Mouse (Mus musculus): Measurements from ENCODE around the gene Pklr. TPM values are rescaled to one million over a fixed set of nuclear protein-coding genes. Genes with fewer than 3 reads are reported as not detected.

Gene Pklr
- polyA plus RNA-seq, 1 experiment from 2014 or later = 102 TPM

DNA sequence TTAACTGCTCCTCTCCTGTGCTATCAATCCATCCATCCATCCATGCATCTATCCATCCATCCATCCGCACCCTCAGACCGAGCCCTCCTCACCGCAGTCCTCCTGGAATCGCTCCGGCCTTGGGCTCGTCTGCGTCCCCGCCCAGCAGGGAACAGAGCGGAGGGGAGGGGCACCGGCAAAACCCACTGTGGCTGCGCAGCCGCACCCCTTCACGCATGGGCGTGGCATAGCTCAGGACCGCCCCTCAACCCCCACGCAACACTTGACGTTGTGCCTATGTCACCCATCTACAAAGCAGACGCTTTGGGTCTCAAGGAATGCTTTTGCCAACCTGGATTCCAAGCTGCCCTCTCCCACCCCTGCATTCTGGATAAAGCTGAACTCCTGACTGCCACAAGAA, 42.8 kb upstream of the Pklr start, which contains the start of gene Rusc1:
Gene Rusc1 (minus strand): TSS at position 137 of the 400 bp plus-strand sequence.
- peaks cover 26% of the 10 kb centered on the region for H3K27me3 ChIP-seq (ENCODE audit: control insufficient read depth, insufficient read depth, low read depth, low read length)
- H3K9ac ChIP-seq (ENCODE audit: low read depth, low read length) = 0 out of 2 replicates have a peak within 1 kb of the TSS, but pooled peaks have one; percentile 20
- peak; percentile 33 for ATAC-seq (ENCODE audit: low read depth)
- peak within 1 kb of the TSS; percentile 49 for H3K4me2 ChIP-seq (ENCODE audit: low read depth, low read length)
- peaks cover 17% of the 10 kb centered on the region for H3K36me3 ChIP-seq (ENCODE audit: control insufficient read depth, insufficient read depth)
- no peaks in the 10 kb centered on the region for H3K9me3 ChIP-seq (replicated peaks; ENCODE audit: control insufficient read depth, low read length)
- H3K27ac ChIP-seq (ENCODE audit: low read length) = no peak within 1 kb of the TSS
- peak within 1 kb of the TSS; percentile 22 for H3K4me3 ChIP-seq (ENCODE audit: low read depth, low read length)
- WGBS (ENCODE audit: insufficient replicate concordance) = 1% methylated on average over 18 of the region's 18 CpGs
- peaks cover 37% of the 10 kb centered on the region for H3K4me1 ChIP-seq (ENCODE audit: control insufficient read depth, low read depth, low read length)

DNA sequence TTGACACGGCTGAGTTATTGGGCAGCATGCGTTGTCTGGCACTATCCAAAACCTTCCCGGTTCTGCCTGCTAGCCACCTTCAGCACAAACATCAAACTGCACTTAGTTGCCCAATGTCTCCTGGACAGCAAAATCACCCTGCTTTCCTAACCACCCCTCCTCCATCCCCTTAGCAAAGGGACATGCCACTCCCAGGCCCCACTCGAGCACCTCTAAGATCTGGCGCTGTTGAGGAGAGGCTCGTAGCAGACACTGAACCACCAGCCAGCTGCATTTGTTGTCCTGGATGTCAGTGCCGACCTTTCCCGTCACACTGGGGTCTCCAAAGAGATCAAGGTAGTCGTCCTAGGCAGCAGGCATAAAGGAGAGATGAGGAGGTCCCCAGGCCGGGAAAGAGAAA, 41.9 kb upstream of the Pklr start:
- Histone ChIP-seq H3K4me1 (ENCODE audit: control insufficient read depth, low read depth, low read length) (peaks cover 38% of the 10 kb centered on the region), H3K9ac (ENCODE audit: low read depth, low read length) (no peak overlapping the region), H3K4me2 (ENCODE audit: low read depth, low read length) (no peak overlapping the region), H3K27me3 (ENCODE audit: control insufficient read depth, insufficient read depth, low read depth, low read length) (peaks cover 26% of the 10 kb centered on the region), H3K27ac (ENCODE audit: low read length) (no peak overlapping the region), H3K36me3 (ENCODE audit: control insufficient read depth, insufficient read depth) (peaks cover 20% of the 10 kb centered on the region), H3K4me3 (ENCODE audit: low read depth, low read length) (no peak overlapping the region), H3K9me3 (replicated peaks; ENCODE audit: control insufficient read depth, low read length) (no peaks in the 10 kb centered on the region)
- no peak for ATAC-seq (ENCODE audit: low read depth)
- 80% methylated on average over 10 of the region's 10 CpGs for WGBS (ENCODE audit: insufficient replicate concordance)

DNA sequence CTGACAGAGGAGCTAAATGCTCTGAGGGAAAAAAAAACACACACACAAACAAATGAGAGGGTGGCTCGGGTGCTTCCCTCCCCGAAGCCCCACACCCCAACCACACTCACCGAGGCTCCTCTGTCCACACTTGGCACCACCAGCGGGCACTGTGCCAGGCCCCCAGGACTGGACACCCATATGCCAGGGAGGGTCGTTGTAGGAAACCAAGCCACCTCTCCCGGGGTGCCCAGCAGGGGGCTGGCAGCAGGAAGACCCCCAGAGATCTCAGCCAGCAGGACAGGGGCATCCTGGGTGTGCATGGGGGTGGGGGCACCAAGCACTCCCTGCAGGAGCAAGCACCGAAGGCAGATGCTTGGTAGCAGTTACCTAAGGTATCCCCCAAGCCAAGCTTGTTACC, 35.1 kb upstream of the Pklr start, which contains the start of gene Gm43738:
Gene Gm43738 (minus strand): TSS at position 289 of the 400 bp plus-strand sequence.
- Histone ChIP-seq H3K27ac (ENCODE audit: low read length) (peak within 1 kb of the TSS; percentile 83), H3K4me1 (ENCODE audit: control insufficient read depth, low read depth, low read length) (peaks cover 36% of the 10 kb centered on the region), H3K27me3 (ENCODE audit: control insufficient read depth, insufficient read depth, low read depth, low read length) (no peaks in the 10 kb centered on the region), H3K9ac (ENCODE audit: low read depth, low read length) (peak within 1 kb of the TSS; percentile 71), H3K36me3 (ENCODE audit: control insufficient read depth, insufficient read depth) (peaks cover 14% of the 10 kb centered on the region), H3K4me3 (ENCODE audit: low read depth, low read length) (peak within 1 kb of the TSS; percentile 75), H3K4me2 (ENCODE audit: low read depth, low read length) (peak within 1 kb of the TSS; percentile 78), H3K9me3 (replicated peaks; ENCODE audit: control insufficient read depth, low read length) (no peaks in the 10 kb centered on the region)
- 50% methylated on average over 7 of the region's 7 CpGs for WGBS (ENCODE audit: insufficient replicate concordance)
- no peak for ATAC-seq (ENCODE audit: low read depth)

DNA sequence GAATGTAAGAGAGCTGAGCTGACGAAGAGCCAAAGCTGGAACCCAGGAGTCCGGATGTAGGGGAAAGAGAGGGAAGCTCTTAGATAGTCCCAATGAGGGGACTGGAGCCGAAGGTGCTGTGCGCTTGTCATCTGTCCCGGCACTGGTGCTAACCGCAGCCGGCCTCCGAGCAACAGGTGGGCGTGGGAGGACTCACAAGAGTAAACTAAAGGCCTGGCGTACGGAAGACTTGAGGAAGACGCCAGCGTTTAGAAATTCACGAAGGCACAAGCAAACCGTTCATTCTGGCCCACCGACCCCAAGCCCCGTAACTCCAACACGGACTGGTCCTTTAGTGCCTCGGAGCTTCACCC, 34.5 kb upstream of the Pklr start:
- Histone ChIP-seq H3K27ac (ENCODE audit: low read length) (peak overlapping the region; percentile 83), H3K36me3 (ENCODE audit: control insufficient read depth, insufficient read depth) (peaks cover 13% of the 10 kb centered on the region), H3K9me3 (replicated peaks; ENCODE audit: control insufficient read depth, low read length) (no peaks in the 10 kb centered on the region), H3K9ac (ENCODE audit: low read depth, low read length) (peak overlapping the region; percentile 71), H3K4me2 (ENCODE audit: low read depth, low read length) (peak overlapping the region; percentile 78), H3K4me1 (ENCODE audit: control insufficient read depth, low read depth, low read length) (peaks cover 36% of the 10 kb centered on the region), H3K27me3 (ENCODE audit: control insufficient read depth, insufficient read depth, low read depth, low read length) (no peaks in the 10 kb centered on the region), H3K4me3 (ENCODE audit: low read depth, low read length) (peak overlapping the region; percentile 75)
- 0% methylated on average over 19 of the region's 19 CpGs for WGBS (ENCODE audit: insufficient replicate concordance)
- peak; percentile 26; the same call in 1 of the 2 replicates for ATAC-seq (ENCODE audit: low read depth)

DNA sequence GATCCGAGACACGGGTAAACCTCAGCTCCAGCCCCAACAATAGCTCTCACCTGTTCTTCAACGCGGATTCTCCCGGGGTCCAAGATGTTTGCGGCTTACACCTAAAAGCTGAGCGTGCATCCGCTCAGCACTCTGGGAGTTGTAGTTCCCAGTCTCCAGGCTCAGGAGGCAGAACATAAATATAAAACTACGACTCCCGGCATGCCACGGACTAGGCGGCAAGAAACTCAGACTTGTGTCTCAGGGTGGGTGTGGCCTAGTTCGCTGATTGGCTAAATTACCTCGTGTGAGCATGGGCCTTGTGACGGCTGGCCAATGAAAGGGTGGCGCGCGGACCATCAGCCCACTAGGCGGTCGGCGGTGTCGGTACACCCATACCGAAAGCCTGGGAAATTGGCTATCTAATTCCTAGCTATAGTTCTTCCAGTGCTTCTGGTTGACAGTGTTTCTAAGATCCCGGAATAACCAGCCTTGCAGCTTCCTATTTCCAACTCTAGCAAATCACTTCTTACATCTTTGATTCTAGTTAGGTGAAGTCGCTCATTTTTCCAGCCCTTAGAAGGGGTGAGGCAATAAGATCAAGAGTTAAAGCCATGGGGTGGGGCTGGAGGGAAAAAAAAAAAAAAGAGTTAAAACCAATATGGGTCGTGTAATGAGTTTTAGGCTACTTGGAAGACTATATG, 34.0 kb upstream of the Pklr start, which contains the start of gene Fdps:
Gene Fdps (minus strand): TSS at position 148 of the 683 bp plus-strand sequence.
- ATAC-seq (ENCODE audit: low read depth) = peak; percentile 98
- Histone ChIP-seq H3K9me3 (replicated peaks; ENCODE audit: control insufficient read depth, low read length) (no peaks in the 10 kb centered on the region), H3K4me3 (ENCODE audit: low read depth, low read length) (peak within 1 kb of the TSS; percentile 75), H3K27me3 (ENCODE audit: control insufficient read depth, insufficient read depth, low read depth, low read length) (no peaks in the 10 kb centered on the region), H3K36me3 (ENCODE audit: control insufficient read depth, insufficient read depth) (peaks cover 8% of the 10 kb centered on the region), H3K27ac (ENCODE audit: low read length) (peak within 1 kb of the TSS; percentile 83), H3K4me1 (ENCODE audit: control insufficient read depth, low read depth, low read length) (peaks cover 36% of the 10 kb centered on the region), H3K9ac (ENCODE audit: low read depth, low read length) (peak within 1 kb of the TSS; percentile 71), H3K4me2 (ENCODE audit: low read depth, low read length) (peak within 1 kb of the TSS; percentile 78)
- under 1% methylated on average over 26 of the region's 26 CpGs for WGBS (ENCODE audit: insufficient replicate concordance)

DNA sequence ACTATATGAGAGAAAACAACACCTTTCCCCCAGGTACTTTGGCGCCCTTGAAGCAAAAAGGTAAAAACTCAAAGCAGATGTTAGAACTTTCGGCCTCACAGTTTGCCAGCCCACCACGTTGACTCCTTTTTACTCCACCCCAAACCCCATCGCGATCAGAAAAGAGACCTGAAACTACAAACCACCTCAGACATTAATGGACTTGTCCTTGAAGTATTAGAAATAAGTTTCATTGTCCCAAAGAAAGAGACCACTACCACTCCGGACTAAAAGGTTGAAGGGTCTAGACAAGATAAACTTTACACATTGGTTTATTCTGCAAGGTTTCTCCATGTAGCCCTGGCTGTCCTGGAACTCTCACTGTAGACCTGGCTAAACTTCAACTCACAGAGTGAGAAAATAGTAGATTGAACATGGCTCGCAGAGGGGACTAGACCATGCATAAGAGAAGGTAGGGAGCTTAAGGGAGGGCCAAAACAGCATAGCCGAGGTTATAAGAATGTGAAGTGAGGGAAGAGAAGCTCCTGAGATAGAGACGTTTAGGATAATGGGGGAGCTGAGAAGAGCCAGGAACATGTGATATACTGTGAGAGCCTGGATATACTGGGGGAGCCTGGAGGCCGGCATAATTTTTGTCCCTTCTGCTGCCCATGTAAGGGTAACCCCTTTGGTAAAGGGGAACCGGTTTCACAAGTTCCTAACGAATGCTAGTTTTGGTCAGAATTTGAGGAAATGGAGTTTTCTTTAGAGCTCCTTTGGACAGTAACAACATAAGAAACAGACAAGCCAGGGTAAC, 33.2 kb upstream of the Pklr start:
- WGBS (ENCODE audit: insufficient replicate concordance) = 51% methylated on average over 12 of the region's 12 CpGs
- Histone ChIP-seq H3K4me1 (ENCODE audit: control insufficient read depth, low read depth, low read length) (peaks cover 36% of the 10 kb centered on the region), H3K4me3 (ENCODE audit: low read depth, low read length) (peak overlapping the region; percentile 75), H3K9me3 (replicated peaks; ENCODE audit: control insufficient read depth, low read length) (no peaks in the 10 kb centered on the region), H3K27ac (ENCODE audit: low read length) (peak overlapping the region; percentile 53), H3K9ac (ENCODE audit: low read depth, low read length) (peak overlapping the region; percentile 56; the same call in 1 of the 2 replicates), H3K4me2 (ENCODE audit: low read depth, low read length) (peak overlapping the region; percentile 72), H3K27me3 (ENCODE audit: control insufficient read depth, insufficient read depth, low read depth, low read length) (no peaks in the 10 kb centered on the region), H3K36me3 (ENCODE audit: control insufficient read depth, insufficient read depth) (peaks cover 5% of the 10 kb centered on the region; the same call in 1 of the 2 replicates)
- no peak for ATAC-seq (ENCODE audit: low read depth)

DNA sequence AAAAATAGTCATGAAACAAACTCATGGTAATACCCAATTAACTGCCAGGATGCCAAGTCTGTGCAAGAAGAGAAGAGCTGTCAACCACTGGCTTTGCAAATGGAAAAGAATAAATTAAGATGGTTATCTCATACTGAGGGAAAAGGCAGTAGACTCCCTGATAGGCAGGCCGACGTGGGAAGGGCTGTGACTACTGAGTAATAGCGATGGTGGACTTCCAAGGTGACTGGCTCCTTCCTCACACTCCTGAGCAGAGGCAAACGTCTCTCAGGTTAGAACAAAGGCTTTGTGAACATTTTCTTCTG, 32.7 kb upstream of the Pklr start:
- no peak overlapping the region for H3K4me3 ChIP-seq (ENCODE audit: low read depth, low read length)
- no peak overlapping the region for H3K9ac ChIP-seq (ENCODE audit: low read depth, low read length)
- 35% methylated on average over 4 of the region's 4 CpGs for WGBS (ENCODE audit: insufficient replicate concordance)
- H3K9me3 ChIP-seq (replicated peaks; ENCODE audit: control insufficient read depth, low read length) = no peaks in the 10 kb centered on the region
- H3K36me3 ChIP-seq (ENCODE audit: control insufficient read depth, insufficient read depth) = peaks cover 5% of the 10 kb centered on the region; the same call in 1 of the 2 replicates
- peak overlapping the region; percentile 53 for H3K27ac ChIP-seq (ENCODE audit: low read length)
- H3K4me1 ChIP-seq (ENCODE audit: control insufficient read depth, low read depth, low read length) = peaks cover 34% of the 10 kb centered on the region
- H3K27me3 ChIP-seq (ENCODE audit: control insufficient read depth, insufficient read depth, low read depth, low read length) = no peaks in the 10 kb centered on the region
- ATAC-seq (ENCODE audit: low read depth) = no peak
- H3K4me2 ChIP-seq (ENCODE audit: low read depth, low read length) = no peak overlapping the region

DNA sequence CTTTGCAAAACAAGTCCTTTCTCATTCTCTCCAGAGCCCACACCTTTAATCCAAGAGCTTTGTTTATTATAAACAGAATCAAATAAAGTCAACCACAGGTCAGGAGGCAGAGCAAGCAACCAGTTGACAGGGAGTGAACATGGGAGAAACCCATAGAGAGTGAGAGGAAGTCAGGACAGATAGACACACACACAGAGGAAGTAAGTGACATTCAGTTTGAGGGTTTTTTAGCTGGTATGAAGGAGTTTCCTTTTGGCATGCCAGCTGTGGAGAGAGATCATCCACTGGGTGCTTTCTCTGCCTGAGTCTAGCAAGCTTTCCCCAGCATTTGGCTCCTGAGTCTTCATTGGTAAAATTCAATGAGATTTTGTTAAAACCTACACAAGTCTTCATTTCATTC, 29.1 kb upstream of the Pklr start:
- Histone ChIP-seq H3K4me1 (ENCODE audit: control insufficient read depth, low read depth, low read length) (peaks cover 12% of the 10 kb centered on the region), H3K9me3 (replicated peaks; ENCODE audit: control insufficient read depth, low read length) (no peaks in the 10 kb centered on the region), H3K27ac (ENCODE audit: low read length) (no peak overlapping the region), H3K9ac (ENCODE audit: low read depth, low read length) (no peak overlapping the region), H3K4me3 (ENCODE audit: low read depth, low read length) (no peak overlapping the region), H3K36me3 (ENCODE audit: control insufficient read depth, insufficient read depth) (no peaks in the 10 kb centered on the region), H3K27me3 (ENCODE audit: control insufficient read depth, insufficient read depth, low read depth, low read length) (no peaks in the 10 kb centered on the region), H3K4me2 (ENCODE audit: low read depth, low read length) (no peak overlapping the region)
- no peak for ATAC-seq (ENCODE audit: low read depth)

DNA sequence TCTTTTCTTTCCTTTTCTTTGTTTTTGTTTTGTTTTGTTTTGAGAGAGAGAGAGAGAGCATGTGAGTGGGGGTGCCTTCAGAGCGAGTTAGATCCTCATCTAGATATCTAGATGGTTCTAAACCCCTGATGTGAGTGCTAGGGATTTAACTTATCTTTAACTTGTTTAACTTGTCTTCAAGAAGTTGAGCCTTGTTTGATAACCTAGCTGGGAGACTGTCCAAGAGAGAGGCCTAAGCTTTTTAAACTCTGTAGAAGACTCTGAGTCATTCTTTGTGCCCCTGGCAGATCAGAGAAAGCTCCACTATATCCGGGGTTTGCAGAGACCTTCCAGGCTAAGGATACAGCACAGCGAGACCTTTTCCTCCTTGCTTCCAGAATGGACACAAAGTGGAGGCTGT, 28.4 kb upstream of the Pklr start:
- Histone ChIP-seq H3K9me3 (replicated peaks; ENCODE audit: control insufficient read depth, low read length) (no peaks in the 10 kb centered on the region), H3K9ac (ENCODE audit: low read depth, low read length) (no peak overlapping the region), H3K4me3 (ENCODE audit: low read depth, low read length) (no peak overlapping the region), H3K27ac (ENCODE audit: low read length) (no peak overlapping the region), H3K27me3 (ENCODE audit: control insufficient read depth, insufficient read depth, low read depth, low read length) (no peaks in the 10 kb centered on the region), H3K36me3 (ENCODE audit: control insufficient read depth, insufficient read depth) (no peaks in the 10 kb centered on the region), H3K4me1 (ENCODE audit: control insufficient read depth, low read depth, low read length) (peaks cover 8% of the 10 kb centered on the region), H3K4me2 (ENCODE audit: low read depth, low read length) (no peak overlapping the region)
- no peak for ATAC-seq (ENCODE audit: low read depth)
- WGBS (ENCODE audit: insufficient replicate concordance) = 36% methylated on average over 3 of the region's 3 CpGs

Data from liver, embryonic 16.5 days (tissue).